Mouse (Mus musculus) right cerebral cortex, postnatal 36 days (tissue): ENCODE measurements at regions not wholly inside any gene's neighbourhood (a gene's known extent, or its start where the extent isn't known, plus 50 kb on each side); places are given as distances from the start of the nearest gene placed in this dataset.

Experiments used
- DNase-seq, 2 experiments: peaks; one replicate each; pipeline ENCODE4 v3.0.0; 2022; ENCODE audit warnings: low spot score in 2 of 2, mixed read lengths in 1 of 2

DNA sequence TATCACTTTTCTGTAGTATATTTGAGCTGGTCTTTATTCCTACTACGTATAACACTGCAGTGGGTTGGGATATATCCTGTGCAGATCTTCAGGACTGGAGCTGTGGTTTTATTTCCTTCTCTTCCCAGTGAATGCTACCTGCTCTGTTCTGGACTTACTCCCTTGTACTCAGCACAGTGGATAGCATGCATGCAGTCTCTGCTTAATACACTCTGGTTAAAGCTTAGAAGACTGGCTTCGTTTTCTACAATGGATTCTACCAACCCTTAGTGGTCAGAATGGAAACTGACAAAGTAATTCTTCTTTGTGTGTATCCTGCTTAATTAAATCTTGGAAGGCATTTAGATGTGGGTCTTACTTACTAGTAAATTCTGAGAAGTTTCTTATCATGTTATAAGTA is 292.3 kb downstream of the 1700017N19Rik start:
- no peak for DNase-seq

DNA sequence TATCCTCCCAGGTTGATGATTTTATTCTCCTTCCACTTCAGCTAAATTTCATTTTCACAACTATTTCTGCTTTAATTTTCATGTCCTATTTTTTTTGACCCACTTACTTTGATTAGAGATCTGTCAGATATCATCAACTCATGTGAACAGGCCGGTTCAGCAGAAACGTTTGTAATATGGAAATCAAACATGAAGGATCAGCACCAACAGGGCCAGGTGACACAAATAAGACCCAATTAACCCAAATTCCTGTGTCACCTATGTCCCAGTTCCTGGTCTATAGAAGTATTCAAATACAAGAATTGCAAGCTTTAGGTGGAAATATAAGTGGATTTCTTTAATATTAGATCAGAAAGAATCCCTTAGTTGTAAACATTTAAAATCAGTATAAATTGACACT is 332.7 kb downstream of the 1700017N19Rik start:
- DNase-seq, result no peak

DNA sequence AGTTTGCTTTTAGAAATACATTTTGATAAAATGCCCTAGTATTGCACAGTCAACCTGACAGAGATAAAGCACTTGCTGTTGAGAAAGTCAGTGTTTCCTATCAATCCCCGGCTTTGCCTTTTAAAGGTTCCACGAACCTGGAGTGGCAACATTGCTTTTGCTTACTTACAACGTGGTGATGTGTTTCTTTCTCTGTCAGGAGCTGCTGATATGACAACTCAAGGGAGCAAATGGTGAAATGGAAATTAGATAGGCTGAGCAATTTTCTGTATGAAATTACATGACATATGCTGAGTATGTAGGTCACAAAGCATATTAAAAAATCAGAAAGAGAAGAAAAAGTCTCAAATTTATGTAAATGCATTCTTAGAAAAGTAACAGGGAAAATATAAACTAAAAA is 336.8 kb downstream of the 1700017N19Rik start:
- DNase-seq, result no peak

DNA sequence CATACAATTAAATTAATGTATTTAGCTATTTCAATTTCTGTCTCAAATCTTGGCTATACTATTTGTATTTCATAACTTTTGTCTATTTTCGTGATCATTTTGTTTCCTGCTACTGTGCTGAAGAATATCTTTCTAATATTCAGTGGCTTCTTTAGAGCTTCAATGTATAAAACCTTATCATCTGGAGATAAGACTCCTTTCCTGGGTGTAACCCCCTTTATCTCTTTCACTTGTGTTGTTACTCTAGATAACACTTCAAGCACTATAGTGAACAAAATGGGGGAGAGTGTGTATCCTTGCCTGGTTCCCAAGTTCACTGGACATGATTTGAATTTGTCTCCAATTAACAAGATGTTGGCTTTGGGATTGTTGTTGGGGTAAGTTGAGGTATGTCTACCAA is 341.5 kb downstream of the 1700017N19Rik start:
- no peak for DNase-seq

DNA sequence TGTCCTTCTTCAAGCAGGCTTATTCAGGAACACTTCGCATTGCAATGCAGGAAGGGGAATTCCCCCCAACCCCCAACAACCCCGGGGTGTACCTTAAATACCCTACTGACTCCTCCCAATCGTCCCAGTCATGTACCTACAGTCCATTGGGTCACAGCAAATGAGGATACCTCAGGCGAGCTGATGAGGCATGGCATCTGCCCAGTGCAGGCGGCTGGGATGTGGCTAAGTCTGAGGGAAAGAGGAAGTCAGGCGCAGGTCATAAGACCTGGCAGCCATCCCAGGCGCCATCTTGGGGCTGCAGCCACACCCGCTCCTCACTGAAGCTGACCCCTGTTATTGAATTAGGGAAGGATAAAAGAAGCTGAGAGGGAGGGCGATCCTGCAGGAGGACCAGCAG is 368.1 kb downstream of the 1700017N19Rik start:
- DNase-seq, result no peak

DNA sequence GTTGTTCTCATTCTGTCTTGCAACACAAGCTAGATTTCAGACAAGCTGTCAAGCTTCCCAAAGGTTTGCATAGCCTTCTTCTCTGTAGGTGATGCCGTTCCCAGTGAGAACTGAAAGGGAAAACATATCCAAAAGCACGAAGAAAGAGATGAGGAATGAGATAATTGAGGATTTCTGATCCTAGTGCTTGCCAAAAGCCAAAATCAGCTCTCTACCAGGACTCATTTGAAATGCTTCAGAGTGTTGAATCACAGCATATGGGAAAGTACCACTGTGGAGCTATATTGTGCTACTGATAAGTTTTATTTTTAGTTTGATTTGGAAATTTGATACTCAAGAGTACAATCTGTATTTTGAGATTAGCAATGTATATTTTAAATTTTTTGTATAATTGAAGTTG is 413.2 kb downstream of the 1700017N19Rik start:
- DNase-seq, result no peak

DNA sequence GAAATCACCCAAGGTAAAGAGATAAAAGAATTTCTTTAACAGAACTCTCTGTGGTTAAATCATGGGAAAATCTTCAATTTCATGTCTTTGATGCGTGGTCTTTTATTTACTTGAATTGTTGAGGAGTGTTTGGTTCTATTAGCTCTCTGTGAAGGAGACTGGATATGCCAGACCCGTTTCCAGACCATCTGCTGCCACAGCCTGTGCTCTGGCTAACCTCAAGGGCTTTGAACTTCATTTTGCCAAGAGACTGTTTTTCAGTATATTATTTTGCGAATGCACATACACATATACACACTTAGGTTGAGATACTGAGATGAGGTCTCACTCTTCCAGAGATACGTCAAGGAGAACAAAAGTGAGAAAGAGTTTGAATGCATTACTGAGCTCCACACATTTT is 414.4 kb downstream of the 1700017N19Rik start:
- no peak for DNase-seq

DNA sequence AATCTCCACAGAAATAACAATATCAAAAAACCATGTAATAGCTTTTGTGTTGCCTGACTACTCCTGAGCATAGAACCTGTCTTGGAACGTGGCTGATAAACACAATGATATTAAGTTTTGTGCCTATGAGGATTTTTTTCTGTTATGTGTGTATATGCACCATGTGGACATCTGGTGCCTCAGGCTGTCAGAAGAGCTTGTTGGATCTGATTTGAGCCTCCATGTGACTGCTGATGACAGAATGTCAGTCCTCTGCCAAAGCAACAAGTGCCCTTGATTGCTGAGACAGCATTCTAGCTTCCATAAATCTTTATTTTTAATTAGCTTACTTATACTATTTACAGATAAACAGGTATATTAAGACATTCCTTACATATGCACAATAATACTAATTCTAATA is 425.1 kb downstream of the 1700017N19Rik start:
- no peak for DNase-seq

DNA sequence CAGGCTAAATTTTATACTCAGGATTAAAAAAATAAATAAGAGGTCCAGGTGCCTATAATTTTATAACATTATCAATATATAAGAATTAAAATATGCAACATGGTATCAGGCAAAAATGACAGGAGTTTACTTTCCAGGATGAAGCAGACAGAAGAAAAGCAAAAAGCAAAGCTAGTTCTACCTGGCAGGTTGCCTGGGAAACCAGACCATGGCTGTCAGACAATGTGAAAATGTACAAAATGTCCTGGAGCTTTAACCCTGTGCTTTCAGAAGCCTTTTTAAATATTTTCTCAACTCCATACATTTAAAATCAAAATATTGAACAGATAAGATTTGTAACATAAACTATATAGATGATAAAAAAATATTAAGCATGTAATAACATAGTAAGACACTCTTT is 448.3 kb downstream of the 1700017N19Rik start:
- no peak for DNase-seq

DNA sequence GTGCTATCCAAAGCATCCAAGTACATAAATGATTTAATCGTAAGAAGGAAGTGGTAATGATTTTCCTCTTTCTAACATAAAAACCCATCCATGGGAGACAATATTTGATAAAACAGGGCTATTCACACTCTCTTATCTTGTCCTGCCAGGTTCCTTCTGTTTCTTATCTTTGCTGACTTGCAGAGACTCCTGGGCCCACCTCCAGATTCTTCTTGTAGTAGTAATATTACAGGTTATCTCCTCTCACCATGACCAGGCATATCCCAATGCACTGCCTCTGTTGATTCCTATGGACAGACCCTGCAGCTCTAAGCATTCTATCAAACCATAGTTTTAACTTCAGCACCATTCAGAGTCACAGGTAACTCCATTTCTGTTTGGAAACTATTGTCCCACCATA is 448.8 kb downstream of the 1700017N19Rik start:
- no peak for DNase-seq
